Mouse (Mus musculus): ENCODE results near the gene Adamtsl3.

DNA sequence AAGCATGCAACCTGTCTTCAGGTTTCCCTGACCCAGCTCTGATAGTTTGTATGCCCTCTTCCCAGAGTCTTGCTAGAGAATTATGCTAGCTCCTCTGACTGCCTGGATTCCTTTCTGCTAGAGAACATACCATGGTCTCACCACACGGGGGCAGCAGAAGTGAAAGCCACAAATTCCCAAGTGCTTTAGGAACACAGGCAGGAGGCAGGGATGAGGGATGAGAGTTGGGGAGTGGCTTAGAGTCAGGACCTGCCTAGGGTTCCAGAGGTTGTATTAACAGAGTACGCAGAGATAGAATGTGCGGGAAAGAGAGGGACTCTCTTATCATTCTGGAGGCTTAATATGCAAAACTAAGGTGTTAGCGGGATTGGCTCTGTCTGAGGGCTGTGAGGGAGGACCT lies 168.6 kb downstream of the Adamtsl3 start:
- TF ChIP-seq CTCF (IDR thresholded peaks at IDR 0.05; ENCODE audit: low read depth) (peak; percentile 92), EP300 (optimal IDR thresholded peaks at IDR 0.05) (no peak)

All from stomach, postnatal 0 days (tissue).